Mouse (Mus musculus) spleen, adult 2 months (tissue): ENCODE data around the gene Bcar3. TPM values are rescaled to one million over a fixed set of nuclear protein-coding genes. Genes with fewer than 3 reads are reported as not detected.
A peak's percentile ranks its signal among the peaks of the same experiment; 100 is the strongest.

Source experiments
- DNase-seq, 2 experiments: peaks; one replicate each; pipeline versions ENCODE4 v3.0.0 to v3.0.0-alpha.2; 2012 to 2021; ENCODE audit warnings: low spot score in 2 of 2, low read depth in 1 of 2
- H3K27ac ChIP-seq: fragments of 200-500 bp; 2 replicates; pipeline ENCODE4 v1.5.1; 2012; ENCODE audit warnings: low read length, inconsistent platforms; ENCODE audit not compliant: insufficient read depth
- H3K27me3 ChIP-seq: fragments of 200-500 bp; 2 replicates; pipeline ENCODE4 v1.6.1; 2012; ENCODE audit warnings: mild to moderate bottlenecking, moderate library complexity, low read length, inconsistent platforms; ENCODE audit not compliant: control insufficient read depth, insufficient read depth
- H3K36me3 ChIP-seq: fragments of 200-500 bp; 2 replicates; pipeline ENCODE4 v1.6.1; 2012; ENCODE audit warnings: mild to moderate bottlenecking, low read length, inconsistent platforms; ENCODE audit not compliant: control insufficient read depth, insufficient read depth
- H3K4me1 ChIP-seq: fragments of 200-500 bp; 2 replicates; pipeline ENCODE4 v1.6.1; 2011; ENCODE audit warnings: inconsistent platforms; ENCODE audit not compliant: control insufficient read depth, insufficient read depth, insufficient read length
- H3K4me3 ChIP-seq: fragments of 200-500 bp; 2 replicates; pipeline ENCODE4 v1.5.1; 2011; ENCODE audit warnings: mild to moderate bottlenecking, inconsistent platforms; ENCODE audit not compliant: insufficient read depth, insufficient read length; ENCODE audit errors: extremely low read depth
- CTCF ChIP-seq: fragments of 200-500 bp; IDR thresholded peaks from 2 replicates; pipeline ENCODE4 v1.5.1; 2011; ENCODE audit warnings: mild to moderate bottlenecking, inconsistent platforms; ENCODE audit not compliant: insufficient read depth, insufficient read length, insufficient replicate concordance; ENCODE audit errors: extremely low read depth
- POLR2A ChIP-seq: fragments of 200-500 bp; IDR thresholded peaks from 2 replicates; pipeline ENCODE4 v1.6.1; 2011; ENCODE audit warnings: low read depth, low read length, inconsistent platforms
- WGBS: fragments of 180-500 bp; shearing (Covaris S2); methylation state at CpG from one replicate; pipeline ENCODE4 v1.1.7; 2018; 5-methylcytosine and 5-hydroxymethylcytosine counted together
- polyA plus RNA-seq: library from polyadenylated mRNA; depleted of rRNA; stranded (reverse); fragments of >200 nt; gene quantifications from 2 replicates; pipeline ENCODE4 v1.2.3, GENCODE M21; 2012

Gene Bcar3
- polyA plus RNA-seq, 1 experiment = 54.4 TPM

DNA sequence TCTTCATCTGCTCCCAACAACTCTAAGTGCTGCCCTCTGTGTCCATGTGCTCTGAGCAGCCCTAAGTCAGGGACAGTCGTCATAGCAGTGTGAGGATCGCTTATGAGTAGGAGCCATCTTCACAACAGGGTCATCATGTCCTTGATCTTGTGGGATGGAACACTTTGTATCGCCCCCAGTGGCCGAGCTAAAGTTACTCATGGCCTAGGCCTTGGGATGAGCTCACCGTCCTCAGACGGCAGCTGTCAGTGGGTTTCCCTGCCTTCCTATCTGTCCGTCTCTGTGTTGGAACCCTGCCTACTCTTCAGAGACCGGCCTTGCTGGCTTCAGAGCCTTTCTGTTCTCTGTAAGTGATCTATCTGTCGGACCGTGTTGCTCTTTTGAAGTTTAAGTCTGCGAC is 159.9 kb downstream of the Bcar3 start:
- WGBS = 90% methylated on average over 11 of the region's 11 CpGs
- peaks cover 8% of the 10 kb centered on the region; the same call in 1 of the 2 replicates for H3K36me3 ChIP-seq
- no peaks in the 10 kb centered on the region for H3K27me3 ChIP-seq
- H3K27ac ChIP-seq = no peak overlapping the region
- no peak for DNase-seq
- H3K4me1 ChIP-seq = no peaks in the 10 kb centered on the region
- TF ChIP-seq POLR2A = no peak
- no peak for TF ChIP-seq CTCF
- no peak overlapping the region for H3K4me3 ChIP-seq

DNA sequence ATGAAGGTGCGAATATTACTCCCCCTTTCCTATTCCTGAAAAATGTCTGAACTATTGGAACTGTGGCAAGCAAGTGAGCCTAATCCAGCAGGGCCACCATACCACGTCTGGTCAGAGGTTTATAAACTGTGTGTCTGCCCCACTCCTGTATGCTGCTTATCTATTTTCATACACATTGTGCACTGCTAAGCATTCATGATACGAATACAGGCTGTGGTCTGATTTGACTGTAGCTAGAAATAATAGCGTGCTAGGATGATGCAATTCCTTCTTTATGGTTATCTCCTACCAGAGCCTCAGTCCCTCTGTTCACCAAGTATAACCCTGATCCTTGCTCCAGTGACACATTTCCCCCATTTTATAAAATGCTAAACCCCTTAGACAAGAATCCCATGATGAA is 162.2 kb downstream of the Bcar3 start:
- Histone ChIP-seq H3K27me3 (no peaks in the 10 kb centered on the region), H3K4me1 (peaks cover 4% of the 10 kb centered on the region; the same call in 1 of the 2 replicates), H3K4me3 (no peak overlapping the region), H3K27ac (no peak overlapping the region), H3K36me3 (peaks cover 8% of the 10 kb centered on the region; the same call in 1 of the 2 replicates)
- 85% methylated on average over 4 of the region's 4 CpGs for WGBS
- TF ChIP-seq CTCF (no peak), POLR2A (no peak)
- no peak for DNase-seq

GRCm38 (mm10) chr3:122456807-122457206 is 162.9 kb downstream of the Bcar3 start:
- Histone ChIP-seq H3K27me3 (no peaks in the 10 kb centered on the region), H3K27ac (no peak overlapping the region), H3K4me1 (peaks cover 4% of the 10 kb centered on the region; the same call in 1 of the 2 replicates), H3K36me3 (peaks cover 8% of the 10 kb centered on the region; the same call in 1 of the 2 replicates), H3K4me3 (no peak overlapping the region)
- DNase-seq = no peak
- TF ChIP-seq POLR2A (no peak), CTCF (no peak)
- 93% methylated on average over 4 of the region's 4 CpGs for WGBS

- Histone ChIP-seq H3K4me1 (peaks cover 7% of the 10 kb centered on the region; the same call in 1 of the 2 replicates), H3K36me3 (peaks cover 8% of the 10 kb centered on the region; the same call in 1 of the 2 replicates), H3K4me3 (no peak overlapping the region), H3K27me3 (no peaks in the 10 kb centered on the region), H3K27ac (no peak overlapping the region)
- 89% methylated on average over 1 of the region's 1 CpGs for WGBS
- TF ChIP-seq POLR2A (no peak), CTCF (no peak)
- no peak for DNase-seq
Observed at GRCm38 (mm10) chr3:122457723-122458122, 163.8 kb downstream of the Bcar3 start.

DNA sequence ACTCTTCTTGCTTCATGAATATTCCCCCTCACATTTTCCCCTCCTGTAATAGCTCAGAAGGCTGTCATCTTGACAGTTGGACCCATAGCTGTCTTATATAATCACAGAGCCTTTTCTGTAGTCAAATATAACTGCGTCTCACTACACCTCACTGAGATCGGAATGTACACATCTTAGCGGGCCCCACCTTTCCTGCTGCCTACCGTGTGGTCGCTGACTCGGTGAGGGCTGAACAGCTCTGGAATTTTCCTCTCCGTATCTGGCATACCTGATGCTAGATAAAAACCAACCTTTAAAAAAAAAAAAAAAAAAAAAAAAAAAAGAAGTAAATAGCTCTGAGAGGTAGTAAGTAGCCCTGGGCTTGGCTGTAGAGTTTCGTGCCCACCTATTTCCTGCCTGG is 164.8 kb downstream of the Bcar3 start:
- no peak for DNase-seq
- Histone ChIP-seq H3K4me3 (no peak overlapping the region), H3K4me1 (peaks cover 7% of the 10 kb centered on the region; the same call in 1 of the 2 replicates), H3K27ac (no peak overlapping the region), H3K36me3 (peaks cover 5% of the 10 kb centered on the region; the same call in 1 of the 2 replicates), H3K27me3 (no peaks in the 10 kb centered on the region)
- TF ChIP-seq POLR2A (no peak), CTCF (no peak)
- 67% methylated on average over 8 of the region's 8 CpGs for WGBS

- peak overlapping the region; percentile 12 for H3K27ac ChIP-seq
- 73% methylated on average over 8 of the region's 8 CpGs for WGBS
Observed at GRCm38 (mm10) chr3:122460848-122461511, 167.0 kb downstream of the Bcar3 start.

GRCm38 (mm10) chr3:122461512-122461881 is 167.6 kb downstream of the Bcar3 start:
- H3K36me3 ChIP-seq = 0 out of 2 replicates have a peak, but pooled peaks cover 2% of the 10 kb centered on the region
- 48% methylated on average over 11 of the region's 11 CpGs for WGBS
- H3K27ac ChIP-seq = peak overlapping the region; percentile 12
- no peaks in the 10 kb centered on the region for H3K27me3 ChIP-seq
- H3K4me1 ChIP-seq = peaks cover 7% of the 10 kb centered on the region; the same call in 1 of the 2 replicates
- TF ChIP-seq POLR2A (no peak), CTCF (no peak)
- DNase-seq = peak in 1 of 2 experiments; percentile 36
- H3K4me3 ChIP-seq = no peak overlapping the region

More at GRCm38 (mm10) chr3:122460848-122461511, 167.0 kb downstream of the Bcar3 start:
- Histone ChIP-seq H3K4me1 (peaks cover 7% of the 10 kb centered on the region; the same call in 1 of the 2 replicates), H3K4me3 (no peak overlapping the region), H3K27me3 (no peaks in the 10 kb centered on the region), H3K36me3 (peaks cover 2% of the 10 kb centered on the region; the same call in 1 of the 2 replicates)
- no peak for DNase-seq
- no peak for TF ChIP-seq CTCF
- no peak for TF ChIP-seq POLR2A
